Mouse (Mus musculus): ENCODE results near the gene Cyld. TPM values are rescaled to one million over a fixed set of nuclear protein-coding genes. Genes with fewer than 3 reads are reported as not detected.
"Not testable (repeated sequence)": the region's sequence is repeated elsewhere in the genome, so short reads cannot be mapped to it uniquely, and the experiment has no call there.

The Cyld gene
- 27.0 and 29.2 TPM in 2 replicates for polyA plus RNA-seq (2012; rRNA removed)

DNA sequence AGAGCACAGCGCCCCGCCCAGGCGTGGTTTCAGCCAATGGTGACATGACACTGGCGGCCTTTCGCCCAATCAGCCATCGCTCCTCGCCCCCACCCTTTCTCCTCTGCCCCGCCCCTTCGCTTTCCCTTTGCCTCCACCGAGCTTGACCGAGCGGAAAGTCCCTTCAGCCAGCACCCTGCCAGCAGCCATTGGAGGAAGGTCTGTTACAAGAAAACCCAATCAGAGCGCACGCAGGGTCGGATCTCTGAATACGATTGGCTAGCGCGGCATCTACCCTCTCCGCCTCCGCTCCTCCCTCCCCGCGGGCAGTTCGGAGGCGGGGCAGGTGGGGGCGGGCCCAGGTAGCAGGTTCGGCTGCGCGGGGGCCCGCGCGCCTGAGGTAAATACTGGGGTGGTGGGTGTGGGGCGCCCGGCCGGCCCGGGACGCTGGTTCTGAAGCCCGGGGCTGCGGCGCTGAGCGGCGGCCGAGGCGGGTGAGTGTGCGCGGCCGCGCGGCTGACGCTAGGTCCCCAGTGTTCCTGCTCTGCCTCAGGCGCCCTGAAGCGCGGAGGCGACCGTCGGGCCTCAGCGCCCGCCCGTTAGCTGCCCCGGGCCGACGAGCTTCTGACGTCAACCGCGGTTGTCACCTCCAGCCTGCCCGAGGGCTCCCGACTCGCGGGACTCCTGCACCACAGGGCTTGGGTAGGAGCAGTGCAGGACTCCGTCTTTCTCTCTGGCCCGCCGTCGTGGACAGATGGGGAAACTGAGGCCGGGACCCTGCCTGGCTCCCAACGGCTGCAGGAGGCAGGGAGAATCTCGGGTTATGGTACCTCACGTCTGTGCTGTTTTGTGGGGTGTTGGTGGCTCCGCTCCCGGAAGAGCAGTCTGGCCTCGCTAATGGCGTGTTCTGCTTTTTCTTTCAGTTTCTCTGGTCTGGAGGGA, at the start of gene Cyld:
Gene Cyld (plus strand): TSS at position 308 of the 921 bp plus-strand sequence.
- peak; percentile 98 for DNase-seq (ENCODE audit: extremely low spot score in 1 of 2, low spot score in 1 of 2)

DNA sequence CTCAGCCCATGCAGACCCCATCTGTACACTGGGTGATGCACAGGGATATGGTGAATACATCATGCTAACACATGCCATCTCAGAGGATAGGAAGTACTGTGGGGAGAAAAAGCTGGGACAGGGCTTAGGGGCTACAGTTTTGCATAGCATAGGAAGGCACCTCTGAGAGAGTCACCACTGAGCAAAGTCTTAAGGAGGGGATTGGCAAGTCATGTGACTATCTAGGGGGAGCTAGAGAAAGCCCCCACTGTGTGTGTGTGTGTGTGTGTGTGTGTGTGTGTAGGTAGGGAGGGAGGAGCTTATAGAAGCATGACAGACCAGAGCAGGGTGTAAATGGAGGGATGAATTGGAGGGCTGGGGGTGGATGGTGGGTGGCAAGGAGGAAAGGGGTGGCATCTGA, 48.5 kb upstream of the Cyld start:
- no peak for DNase-seq (ENCODE audit: extremely low spot score in 1 of 2, low spot score in 1 of 2)

DNA sequence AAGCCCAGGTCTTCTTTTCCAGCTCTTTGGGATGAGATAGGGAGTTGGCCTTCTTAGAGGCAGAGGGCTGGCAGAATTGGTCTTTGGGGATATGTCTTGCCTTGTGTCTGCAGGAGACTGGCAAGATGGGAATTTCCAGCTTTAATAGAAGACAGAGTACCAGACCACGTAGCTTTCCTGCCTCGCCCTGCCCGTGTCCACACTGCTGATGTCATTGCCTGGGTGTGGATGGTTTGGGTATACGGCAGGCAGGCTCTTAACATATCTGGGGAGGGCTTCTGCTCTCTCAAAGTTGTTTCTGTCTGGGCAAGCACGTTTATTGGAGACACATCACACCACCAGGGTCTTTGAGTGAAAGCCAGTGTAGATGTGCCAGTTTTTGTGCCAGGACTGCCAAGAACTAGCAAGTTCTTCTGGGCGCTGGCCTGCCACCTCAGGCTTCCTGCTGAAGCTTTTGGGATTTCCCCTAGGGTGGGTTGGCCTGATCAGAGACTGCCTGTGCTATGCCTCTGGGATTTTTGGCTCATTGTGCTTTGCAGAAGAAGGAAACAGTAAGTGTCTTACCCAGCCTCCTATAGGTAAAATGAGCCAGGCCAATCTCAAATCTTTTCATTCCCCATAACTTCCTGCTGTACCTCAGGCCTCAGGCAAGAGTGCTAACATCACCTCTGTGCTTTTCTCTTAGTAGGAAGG, 46.7 kb upstream of the Cyld start:
- DNase-seq (ENCODE audit: extremely low spot score in 1 of 2, low spot score in 1 of 2): no peak

DNA sequence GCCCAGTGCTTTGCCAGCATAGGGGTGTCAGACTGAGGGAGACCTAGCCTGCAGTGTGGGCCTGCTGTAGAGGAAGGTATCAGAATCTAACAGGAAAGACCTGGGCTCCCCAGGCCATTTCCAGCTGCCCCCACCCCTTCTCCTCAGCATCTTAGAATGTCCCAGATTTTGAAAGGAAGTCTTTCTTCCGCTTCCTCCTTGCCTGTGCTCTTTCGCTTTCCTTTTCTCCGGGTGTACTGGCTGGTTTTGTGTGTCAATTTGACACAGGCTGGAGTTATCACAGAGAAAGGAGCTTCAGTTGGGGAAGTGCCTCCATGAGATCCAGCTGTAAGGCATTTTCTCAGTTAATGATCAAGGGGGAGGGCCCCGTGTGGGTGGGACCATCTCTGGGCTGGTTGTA, 45.7 kb upstream of the Cyld start:
- DNase-seq (ENCODE audit: extremely low spot score in 1 of 2, low spot score in 1 of 2): not testable (repeated sequence)

DNA sequence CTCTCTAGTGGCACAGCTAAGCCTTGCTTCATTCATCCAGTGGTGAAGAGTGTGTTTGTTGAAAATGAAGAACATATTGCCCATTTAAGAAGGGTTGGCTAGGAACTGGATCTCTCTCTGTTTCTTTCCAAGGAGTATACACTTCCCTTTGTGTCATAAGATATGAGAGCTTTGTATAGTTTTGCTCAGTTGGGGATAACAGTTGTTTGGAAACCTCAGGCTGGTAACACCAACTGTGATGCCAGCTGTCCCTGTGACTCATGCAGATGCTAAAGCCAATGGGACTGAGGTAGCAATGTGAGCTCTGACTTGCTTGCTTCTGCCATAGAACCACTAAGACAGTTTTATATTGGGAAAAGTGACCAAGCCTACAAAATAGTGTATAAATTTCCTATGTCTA, 41.5 kb upstream of the Cyld start:
- DNase-seq (ENCODE audit: extremely low spot score in 1 of 2, low spot score in 1 of 2): peak; percentile 38 to 72

DNA sequence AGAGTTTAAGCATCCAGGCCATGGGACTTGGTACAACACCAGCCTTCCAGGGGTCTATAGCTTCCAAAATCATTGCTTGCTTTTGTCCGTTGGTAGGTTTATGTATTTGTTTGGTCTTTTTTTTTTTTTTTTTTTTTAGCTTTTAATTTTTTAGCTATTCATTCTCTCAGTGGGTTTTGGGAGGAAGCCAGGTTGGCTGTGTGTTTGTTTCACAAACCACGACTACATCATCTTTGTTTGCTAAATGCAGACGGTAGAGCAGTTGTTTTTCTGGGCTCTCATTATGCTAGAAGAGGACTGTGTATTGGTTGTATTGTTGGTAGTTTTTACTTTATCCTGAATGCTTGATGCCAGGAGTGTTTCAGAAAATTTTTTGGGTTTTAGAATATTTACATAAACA, 37.0 kb upstream of the Cyld start:
- DNase-seq (ENCODE audit: extremely low spot score in 1 of 2, low spot score in 1 of 2): no peak

DNA sequence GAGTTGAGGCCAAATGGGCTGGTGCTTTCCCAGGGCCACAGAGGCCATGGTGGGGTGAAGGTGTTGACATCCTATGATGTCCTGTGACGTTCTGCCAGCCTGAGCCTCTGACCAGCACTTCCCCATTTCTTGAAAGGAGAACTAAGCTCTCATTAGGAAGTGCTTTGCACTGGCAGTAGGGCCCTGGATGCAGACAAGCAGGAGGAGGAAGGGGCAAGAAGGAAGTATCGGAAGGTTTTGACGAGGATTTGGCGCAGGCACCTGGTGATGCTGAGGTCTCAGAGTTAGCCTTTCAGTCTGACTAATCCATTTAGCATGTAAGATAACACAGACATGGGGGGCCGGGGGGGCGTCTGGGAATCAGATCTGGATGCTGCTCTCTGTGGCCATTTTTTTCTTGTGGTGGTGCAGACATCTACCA, 34.4 kb upstream of the Cyld start:
- DNase-seq (ENCODE audit: extremely low spot score in 1 of 2, low spot score in 1 of 2): no peak

DNA sequence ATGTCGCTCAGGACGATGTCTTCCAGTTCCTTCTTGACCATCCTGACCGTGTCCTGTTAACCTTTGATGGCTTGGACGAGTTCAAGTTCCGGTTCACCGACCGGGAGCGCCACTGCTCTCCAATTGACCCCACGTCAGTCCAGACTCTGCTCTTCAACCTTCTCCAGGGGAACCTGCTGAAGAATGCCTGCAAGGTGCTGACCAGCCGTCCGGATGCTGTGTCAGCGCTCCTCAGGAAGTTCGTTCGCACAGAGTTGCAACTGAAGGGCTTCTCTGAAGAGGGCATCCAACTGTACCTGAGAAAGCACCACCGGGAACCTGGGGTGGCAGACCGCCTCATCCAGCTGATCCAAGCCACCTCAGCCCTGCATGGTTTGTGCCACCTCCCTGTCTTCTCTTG, 32.7 kb upstream of the Cyld start:
- DNase-seq (ENCODE audit: extremely low spot score in 1 of 2, low spot score in 1 of 2): no peak

DNA sequence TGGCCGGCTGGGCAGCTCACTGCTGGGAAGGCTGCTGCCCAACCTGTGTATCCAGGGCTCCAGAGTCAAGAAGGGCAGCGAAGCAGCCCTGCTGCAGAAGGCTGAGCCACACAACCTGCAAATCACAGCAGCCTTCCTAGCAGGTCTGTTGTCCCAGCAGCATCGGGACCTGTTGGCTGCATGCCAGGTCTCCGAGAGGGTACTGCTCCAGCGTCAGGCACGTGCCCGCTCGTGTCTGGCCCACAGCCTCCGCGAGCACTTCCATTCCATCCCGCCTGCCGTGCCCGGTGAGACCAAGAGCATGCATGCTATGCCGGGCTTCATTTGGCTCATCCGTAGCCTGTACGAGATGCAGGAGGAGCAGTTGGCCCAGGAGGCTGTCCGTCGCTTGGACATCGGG, 31.9 kb upstream of the Cyld start:
- no peak for DNase-seq (ENCODE audit: extremely low spot score in 1 of 2, low spot score in 1 of 2)

DNA sequence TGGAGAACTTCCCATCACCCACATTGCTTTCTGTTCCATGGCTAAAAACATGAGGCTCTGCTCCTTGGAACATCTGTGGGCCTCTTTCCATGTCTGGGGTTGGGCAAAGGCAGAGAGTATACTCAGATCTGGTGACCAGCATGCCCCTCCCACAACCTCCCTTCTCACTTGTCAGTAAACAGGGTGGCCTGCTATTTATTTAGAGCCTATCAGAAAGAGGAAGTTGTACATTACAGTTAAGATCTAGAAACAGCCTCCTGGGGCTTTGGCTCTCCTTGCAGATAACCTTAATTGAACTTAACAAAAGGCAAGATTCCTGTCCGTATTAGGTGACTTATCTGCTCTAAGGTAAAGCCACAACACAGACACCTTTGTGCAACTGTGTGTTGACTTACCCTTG, 30.4 kb upstream of the Cyld start:
- DNase-seq (ENCODE audit: extremely low spot score in 1 of 2, low spot score in 1 of 2): no peak

DNA sequence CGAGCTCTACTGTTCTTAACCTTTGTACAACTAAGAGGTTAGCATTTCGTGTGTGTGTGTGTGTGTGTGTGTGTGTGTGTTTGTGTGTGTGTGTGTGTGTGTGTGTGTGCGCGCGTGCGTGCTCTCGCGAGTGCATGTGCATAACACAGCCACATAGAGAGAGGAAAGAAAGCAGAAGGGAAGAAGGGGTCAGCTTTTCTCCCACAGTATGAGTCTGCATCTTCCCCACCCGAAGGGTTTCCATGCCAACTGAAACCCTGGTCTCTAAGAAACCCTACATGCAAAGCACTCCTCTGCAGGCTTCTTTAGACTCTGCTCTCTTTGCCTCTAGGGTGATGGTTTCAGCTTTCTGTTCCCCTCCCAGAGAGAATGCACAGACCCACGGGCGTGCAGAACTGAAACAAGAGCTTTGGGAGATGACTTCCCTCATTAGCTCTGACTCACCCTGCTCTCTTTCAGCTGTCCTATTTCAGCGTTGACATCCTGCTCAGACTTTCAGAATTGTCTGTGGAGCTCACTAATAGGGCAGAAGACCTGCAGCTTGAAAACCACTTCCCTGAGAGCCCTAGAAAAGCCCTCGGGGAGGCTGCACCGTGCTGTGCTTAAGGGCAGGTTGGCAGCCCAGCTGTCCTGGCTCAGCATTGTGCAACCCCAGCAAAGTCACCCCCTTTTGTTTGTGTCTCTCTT, 28.3 kb upstream of the Cyld start:
- peak; percentile 57 to 70 for DNase-seq (ENCODE audit: extremely low spot score in 1 of 2, low spot score in 1 of 2)

DNA sequence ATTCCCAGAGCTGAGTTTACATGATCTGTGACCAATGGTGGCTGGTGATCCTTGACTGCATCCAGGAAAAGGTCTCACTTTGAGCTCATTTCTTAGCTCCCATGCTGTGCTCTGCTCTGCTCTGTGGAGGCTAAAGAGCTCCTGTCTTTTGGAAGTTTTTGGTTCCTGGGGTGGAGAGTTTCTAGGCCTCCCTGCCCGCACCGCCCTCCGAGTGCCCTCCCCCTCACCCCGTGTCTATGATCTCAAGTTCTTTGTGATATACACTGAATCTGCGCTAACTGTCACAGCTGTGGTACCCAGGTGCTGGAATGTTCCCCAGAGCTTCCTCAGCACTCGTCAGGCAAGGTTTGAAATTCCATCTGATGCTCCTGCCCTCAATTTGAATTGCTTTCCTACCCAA, 26.0 kb upstream of the Cyld start:
- DNase-seq (ENCODE audit: extremely low spot score in 1 of 2, low spot score in 1 of 2): no peak

DNA sequence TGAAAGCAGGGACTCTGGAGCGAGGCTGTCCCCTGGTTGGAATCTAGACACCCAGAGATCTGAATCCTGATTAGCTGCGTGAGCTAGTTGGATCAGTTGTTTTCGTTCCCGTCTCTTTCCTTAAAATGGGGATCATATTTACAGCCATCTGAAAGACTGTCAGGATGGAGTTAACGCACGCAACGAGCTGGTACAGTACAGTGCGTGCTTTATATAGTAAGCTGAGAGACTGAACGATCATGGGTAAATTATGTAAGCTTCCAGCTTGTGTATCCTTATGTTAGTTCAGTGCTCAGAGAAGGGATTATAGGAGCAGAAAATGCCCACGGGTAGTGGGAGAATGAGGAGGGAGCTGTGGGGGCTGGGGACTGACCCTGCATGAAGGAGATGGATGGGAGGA, 25.3 kb upstream of the Cyld start:
- peak in 1 of 2 experiments; percentile 42 for DNase-seq (ENCODE audit: extremely low spot score in 1 of 2, low spot score in 1 of 2)

DNA sequence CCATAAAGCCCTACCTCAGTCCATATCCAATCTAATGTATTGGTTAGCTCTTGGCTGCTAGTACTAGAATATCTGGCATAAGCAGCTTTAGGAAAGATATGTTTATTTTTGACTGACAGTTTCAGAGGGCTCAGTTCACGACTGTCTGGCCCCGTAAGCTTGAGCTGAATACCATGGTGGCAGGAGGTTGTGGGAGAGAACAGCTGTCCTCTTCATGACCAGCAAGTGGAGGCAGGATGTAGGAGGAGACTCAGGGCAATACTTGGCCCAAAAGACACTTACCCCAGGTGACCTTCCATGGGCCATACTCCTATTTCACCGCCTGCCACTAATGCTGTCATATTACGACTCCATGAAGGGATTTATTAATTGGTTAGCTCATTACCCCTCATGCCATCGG, 23.0 kb upstream of the Cyld start:
- no peak for DNase-seq (ENCODE audit: extremely low spot score in 1 of 2, low spot score in 1 of 2)

DNA sequence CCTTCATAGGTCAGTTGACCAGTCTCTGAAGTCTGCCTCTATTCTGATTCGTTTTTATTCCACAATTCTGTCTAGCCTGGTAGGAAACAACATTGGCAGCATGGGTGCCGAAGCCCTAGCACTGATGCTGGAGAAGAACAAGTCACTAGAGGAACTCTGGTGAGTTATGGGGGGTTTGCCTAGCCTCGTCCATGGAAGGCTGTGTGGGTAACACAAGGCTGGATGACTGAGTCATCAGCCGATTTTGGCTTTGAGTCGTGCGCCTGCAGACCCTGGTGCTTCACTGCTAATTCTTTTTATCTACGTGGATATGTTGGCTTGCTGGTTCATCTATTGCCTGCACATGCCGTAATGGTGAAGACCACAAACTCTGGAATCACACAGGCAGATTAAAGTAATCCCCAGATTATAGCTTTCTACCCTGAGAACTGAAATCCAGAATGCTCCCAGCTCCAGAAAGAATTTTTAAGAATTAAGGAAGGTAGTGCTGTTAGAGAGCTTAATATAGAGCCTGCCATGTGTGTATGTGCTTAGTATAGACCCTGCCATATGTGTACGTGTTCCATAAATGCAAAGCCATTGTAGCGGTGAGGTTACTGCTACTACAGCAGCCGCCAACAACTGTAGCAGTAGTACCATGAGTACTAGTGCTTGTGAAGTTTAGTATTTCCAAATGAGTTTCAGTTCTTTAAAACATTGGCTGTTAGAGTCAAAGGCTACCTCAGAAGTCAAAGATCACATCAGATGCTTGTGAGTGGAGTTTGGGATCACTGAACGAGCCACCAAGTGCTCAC, 21.3 kb upstream of the Cyld start:
- DNase-seq (ENCODE audit: extremely low spot score in 1 of 2, low spot score in 1 of 2): no peak

DNA sequence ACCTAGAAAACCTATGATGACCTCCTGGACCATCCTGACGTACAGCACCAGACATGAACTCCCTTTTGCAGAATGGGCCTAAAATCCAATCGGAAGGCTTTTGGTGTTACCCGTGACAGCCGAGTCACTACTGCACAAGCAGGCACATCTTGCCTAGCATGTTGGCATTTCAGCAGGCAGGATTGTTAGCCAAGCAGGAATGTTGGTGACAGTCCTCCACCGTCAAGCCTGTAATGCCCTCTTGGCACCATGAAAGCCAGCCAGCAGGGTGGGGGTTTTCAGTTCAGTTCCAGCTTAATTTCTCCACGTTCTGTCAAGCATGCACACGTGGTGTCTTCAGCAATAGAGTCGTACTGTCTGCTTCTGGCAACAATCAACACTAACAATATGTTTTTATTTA, 19.8 kb upstream of the Cyld start:
- DNase-seq (ENCODE audit: extremely low spot score in 1 of 2, low spot score in 1 of 2): no peak

DNA sequence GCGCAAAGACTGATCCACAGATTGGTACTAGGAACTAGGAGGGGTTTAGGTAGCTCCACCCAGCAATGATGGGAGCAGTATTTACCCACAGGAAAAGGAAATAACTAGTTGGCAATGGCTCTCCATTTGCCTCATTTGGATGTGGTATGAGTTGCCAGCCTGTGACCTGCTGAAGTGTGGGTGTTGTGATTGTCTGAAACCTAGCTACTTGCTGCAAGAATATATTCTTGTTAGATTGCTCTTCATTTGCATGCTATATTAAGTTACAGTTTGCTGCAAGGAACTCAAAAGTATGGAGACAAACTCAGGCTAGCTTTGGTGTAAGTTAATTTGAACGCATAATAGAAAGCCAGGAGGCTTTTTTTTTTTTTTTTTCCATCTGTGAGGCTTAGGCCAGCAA, 16.3 kb upstream of the Cyld start:
- DNase-seq (ENCODE audit: extremely low spot score in 1 of 2, low spot score in 1 of 2): peak in 1 of 2 experiments; percentile 52

DNA sequence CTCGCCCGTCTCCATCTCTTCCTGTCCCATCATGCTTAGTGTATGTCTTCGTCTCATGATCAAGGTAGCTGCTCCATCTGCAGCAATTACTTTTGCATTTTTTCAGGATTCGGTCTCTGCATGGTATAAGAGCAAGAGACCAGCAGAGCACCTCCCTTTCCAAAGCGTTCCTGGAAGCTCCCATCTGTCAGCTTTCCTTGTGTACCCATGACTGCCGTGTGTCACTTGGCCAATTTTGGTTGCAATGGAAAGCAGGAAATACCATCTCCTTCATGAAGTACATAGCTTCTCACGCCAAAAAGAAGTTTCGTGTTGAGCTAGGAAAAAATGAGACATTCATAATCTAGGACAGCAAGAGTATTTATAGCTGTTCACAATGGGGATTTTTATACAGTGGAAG, 15.8 kb upstream of the Cyld start:
- DNase-seq (ENCODE audit: extremely low spot score in 1 of 2, low spot score in 1 of 2): peak in 1 of 2 experiments; percentile 48

DNA sequence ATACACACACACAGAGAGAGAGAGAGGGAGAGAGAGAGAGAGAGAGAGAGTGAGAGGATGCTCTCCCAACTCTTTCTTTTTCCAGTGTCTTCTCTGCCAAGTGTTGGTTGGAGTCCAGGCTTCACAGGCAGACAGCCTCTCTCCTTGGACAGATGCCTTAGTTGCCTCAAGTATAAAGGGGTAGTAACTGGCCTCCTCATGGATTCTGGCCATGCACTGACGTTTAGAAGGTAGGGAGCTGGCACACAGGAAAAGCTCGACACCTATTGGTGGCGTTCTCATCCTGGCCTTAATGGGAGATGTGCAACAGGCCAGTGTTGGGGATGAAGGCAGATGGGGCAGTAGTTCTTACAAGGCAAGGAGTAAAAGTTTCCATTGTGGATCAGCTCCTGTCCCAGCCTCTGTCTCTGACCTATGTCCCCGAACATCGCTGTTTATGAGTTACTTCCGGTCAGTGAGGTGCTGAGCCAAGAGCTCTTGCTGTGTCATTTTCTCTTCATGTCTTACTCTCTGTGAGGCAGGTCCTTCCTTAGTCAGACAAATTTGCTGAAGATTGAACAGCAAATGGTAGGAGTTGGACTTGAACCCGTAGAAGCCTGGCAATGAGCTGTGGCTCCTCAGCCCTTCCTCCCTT, 13.1 kb upstream of the Cyld start:
- peak in 1 of 2 experiments; percentile 48 for DNase-seq (ENCODE audit: extremely low spot score in 1 of 2, low spot score in 1 of 2)
